Mouse (Mus musculus) lung, adult 2 months (tissue): ENCODE results near the gene Gkap1.

Source experiments
- CTCF ChIP-seq: fragments of 200-500 bp; IDR thresholded peaks from 2 replicates; pipeline ENCODE4 v1.5.1; 2011; ENCODE audit warnings: mild to moderate bottlenecking, low read length, control low read depth; ENCODE audit not compliant: insufficient read depth
- POLR2A ChIP-seq: fragments of 200-500 bp; IDR thresholded peaks from 2 replicates; pipeline ENCODE4 v1.6.1; 2011; ENCODE audit warnings: low read depth, mild to moderate bottlenecking, control low read depth, low read length, borderline replicate concordance; ENCODE audit errors: extremely low read depth

- no peak for TF ChIP-seq POLR2A
- no peak for TF ChIP-seq CTCF
These were observed 77.4 kb downstream of the Gkap1 start for GRCm38 (mm10) chr13:58197981-58198640.
